Mouse (Mus musculus): ENCODE measurements around the gene Cerk. TPM values are rescaled to one million over a fixed set of nuclear protein-coding genes. Genes with fewer than 3 reads are reported as not detected.
A peak's percentile ranks its signal among the peaks of the same experiment; 100 is the strongest.
"Not testable (repeated sequence)": the region's sequence is repeated elsewhere in the genome, so short reads cannot be mapped to it uniquely, and the experiment has no call there.

Gene Cerk
- polyA plus RNA-seq, 1 experiment from 2014 or later = 22.6 TPM

- H3K4me3 ChIP-seq (ENCODE audit: low read depth, low read length) = peak overlapping the region; percentile 77
- peak overlapping the region; percentile 94 for H3K27ac ChIP-seq (ENCODE audit: low read length)
- peaks cover 15% of the 10 kb centered on the region for H3K4me1 ChIP-seq (ENCODE audit: control insufficient read depth, insufficient read depth, low read length)
- no peak; the same call in 1 of the 2 replicates for ATAC-seq
- 15% methylated on average over 25 of the region's 25 CpGs for WGBS
- H3K4me2 ChIP-seq (ENCODE audit: low read length) = peak overlapping the region; percentile 95
- H3K27me3 ChIP-seq (ENCODE audit: control insufficient read depth, insufficient read depth, low read depth, low read length) = no peaks in the 10 kb centered on the region
- H3K9me3 ChIP-seq (replicated peaks; ENCODE audit: control insufficient read depth, low read length, poor library complexity, severe bottlenecking) = no peaks in the 10 kb centered on the region
- peak overlapping the region; percentile 83 for H3K9ac ChIP-seq (ENCODE audit: low read depth, low read length)
- no peaks in the 10 kb centered on the region for H3K36me3 ChIP-seq (ENCODE audit: control insufficient read depth, insufficient read depth, low read length)
These were observed 28.7 kb upstream of the Cerk start for GRCm38 (mm10) chr15:86214549-86215201.

GRCm38 (mm10) chr15:86213753-86214548 is 28.0 kb upstream of the Cerk start, which contains the start of gene Tbc1d22a:
Tbc1d22a (plus strand) TSS chr15:86214459.
- no peaks in the 10 kb centered on the region for H3K27me3 ChIP-seq (ENCODE audit: control insufficient read depth, insufficient read depth, low read depth, low read length)
- peak within 1 kb of the TSS; percentile 83 for H3K9ac ChIP-seq (ENCODE audit: low read depth, low read length)
- H3K27ac ChIP-seq (ENCODE audit: low read length) = peak within 1 kb of the TSS; percentile 94
- under 1% methylated on average over 64 of the region's 64 CpGs for WGBS
- peaks cover 15% of the 10 kb centered on the region for H3K4me1 ChIP-seq (ENCODE audit: control insufficient read depth, insufficient read depth, low read length)
- ATAC-seq = peak; percentile 96
- peak within 1 kb of the TSS; percentile 77 for H3K4me3 ChIP-seq (ENCODE audit: low read depth, low read length)
- no peaks in the 10 kb centered on the region for H3K36me3 ChIP-seq (ENCODE audit: control insufficient read depth, insufficient read depth, low read length)
- no peaks in the 10 kb centered on the region for H3K9me3 ChIP-seq (replicated peaks; ENCODE audit: control insufficient read depth, low read length, poor library complexity, severe bottlenecking)
- peak within 1 kb of the TSS; percentile 95 for H3K4me2 ChIP-seq (ENCODE audit: low read length)

- H3K4me3 ChIP-seq (ENCODE audit: low read depth, low read length); H3K4me2 ChIP-seq (ENCODE audit: low read length); ATAC-seq; H3K9ac ChIP-seq (ENCODE audit: low read depth, low read length); H3K27ac ChIP-seq (ENCODE audit: low read length); H3K36me3 ChIP-seq (ENCODE audit: control insufficient read depth, insufficient read depth, low read length); H3K9me3 ChIP-seq (replicated peaks; ENCODE audit: control insufficient read depth, low read length, poor library complexity, severe bottlenecking); H3K27me3 ChIP-seq (ENCODE audit: control insufficient read depth, insufficient read depth, low read depth, low read length): not testable (repeated sequence)
- WGBS = 94% methylated on average over 5 of the region's 5 CpGs
- peaks cover 15% of the 10 kb centered on the region for H3K4me1 ChIP-seq (ENCODE audit: control insufficient read depth, insufficient read depth, low read length)
These were observed 26.3 kb upstream of the Cerk start for GRCm38 (mm10) chr15:86212193-86212592.

- Histone ChIP-seq H3K9ac (ENCODE audit: low read depth, low read length) (no peak overlapping the region), H3K4me1 (ENCODE audit: control insufficient read depth, insufficient read depth, low read length) (no peaks in the 10 kb centered on the region), H3K4me3 (ENCODE audit: low read depth, low read length) (no peak overlapping the region), H3K27me3 (ENCODE audit: control insufficient read depth, insufficient read depth, low read depth, low read length) (no peaks in the 10 kb centered on the region), H3K4me2 (ENCODE audit: low read length) (no peak overlapping the region), H3K36me3 (ENCODE audit: control insufficient read depth, insufficient read depth, low read length) (no peaks in the 10 kb centered on the region), H3K27ac (ENCODE audit: low read length) (no peak overlapping the region), H3K9me3 (replicated peaks; ENCODE audit: control insufficient read depth, low read length, poor library complexity, severe bottlenecking) (no peaks in the 10 kb centered on the region)
- ATAC-seq = no peak
- WGBS = 69% methylated on average over 4 of the region's 4 CpGs
These were observed 20.4 kb upstream of the Cerk start for GRCm38 (mm10) chr15:86206385-86206784.

- Histone ChIP-seq H3K4me3 (ENCODE audit: low read depth, low read length) (no peak overlapping the region), H3K9me3 (replicated peaks; ENCODE audit: control insufficient read depth, low read length, poor library complexity, severe bottlenecking) (no peaks in the 10 kb centered on the region), H3K4me1 (ENCODE audit: control insufficient read depth, insufficient read depth, low read length) (no peaks in the 10 kb centered on the region), H3K27me3 (ENCODE audit: control insufficient read depth, insufficient read depth, low read depth, low read length) (no peaks in the 10 kb centered on the region), H3K4me2 (ENCODE audit: low read length) (no peak overlapping the region), H3K9ac (ENCODE audit: low read depth, low read length) (no peak overlapping the region), H3K27ac (ENCODE audit: low read length) (no peak overlapping the region), H3K36me3 (ENCODE audit: control insufficient read depth, insufficient read depth, low read length) (no peaks in the 10 kb centered on the region)
- no peak for ATAC-seq
- WGBS = 55% methylated on average over 2 of the region's 2 CpGs
These were observed 19.4 kb upstream of the Cerk start for GRCm38 (mm10) chr15:86205300-86205699.

- H3K27ac ChIP-seq (ENCODE audit: low read length) = no peak overlapping the region
- H3K4me2 ChIP-seq (ENCODE audit: low read length) = no peak overlapping the region
- no peaks in the 10 kb centered on the region for H3K36me3 ChIP-seq (ENCODE audit: control insufficient read depth, insufficient read depth, low read length)
- no peaks in the 10 kb centered on the region for H3K9me3 ChIP-seq (replicated peaks; ENCODE audit: control insufficient read depth, low read length, poor library complexity, severe bottlenecking)
- no peaks in the 10 kb centered on the region for H3K4me1 ChIP-seq (ENCODE audit: control insufficient read depth, insufficient read depth, low read length)
- H3K9ac ChIP-seq (ENCODE audit: low read depth, low read length) = no peak overlapping the region
- no peak overlapping the region for H3K4me3 ChIP-seq (ENCODE audit: low read depth, low read length)
- H3K27me3 ChIP-seq (ENCODE audit: control insufficient read depth, insufficient read depth, low read depth, low read length) = no peaks in the 10 kb centered on the region
- 55% methylated on average over 7 of the region's 7 CpGs for WGBS
- ATAC-seq = no peak
These were observed 18.1 kb upstream of the Cerk start for GRCm38 (mm10) chr15:86203942-86204561.

GRCm38 (mm10) chr15:86203292-86203793 is 17.4 kb upstream of the Cerk start:
- no peak for ATAC-seq
- H3K4me2 ChIP-seq (ENCODE audit: low read length) = no peak overlapping the region
- no peaks in the 10 kb centered on the region for H3K4me1 ChIP-seq (ENCODE audit: control insufficient read depth, insufficient read depth, low read length)
- no peak overlapping the region for H3K9ac ChIP-seq (ENCODE audit: low read depth, low read length)
- no peak overlapping the region for H3K4me3 ChIP-seq (ENCODE audit: low read depth, low read length)
- H3K27ac ChIP-seq (ENCODE audit: low read length) = no peak overlapping the region
- H3K9me3 ChIP-seq (replicated peaks; ENCODE audit: control insufficient read depth, low read length, poor library complexity, severe bottlenecking) = no peaks in the 10 kb centered on the region
- no peaks in the 10 kb centered on the region for H3K27me3 ChIP-seq (ENCODE audit: control insufficient read depth, insufficient read depth, low read depth, low read length)
- WGBS = 82% methylated on average over 7 of the region's 7 CpGs
- no peaks in the 10 kb centered on the region for H3K36me3 ChIP-seq (ENCODE audit: control insufficient read depth, insufficient read depth, low read length)

- no peak for ATAC-seq
- H3K36me3 ChIP-seq (ENCODE audit: control insufficient read depth, insufficient read depth, low read length) = no peaks in the 10 kb centered on the region
- H3K9me3 ChIP-seq (replicated peaks; ENCODE audit: control insufficient read depth, low read length, poor library complexity, severe bottlenecking) = no peaks in the 10 kb centered on the region
- H3K27ac ChIP-seq (ENCODE audit: low read length) = no peak overlapping the region
- H3K4me1 ChIP-seq (ENCODE audit: control insufficient read depth, insufficient read depth, low read length) = no peaks in the 10 kb centered on the region
- H3K9ac ChIP-seq (ENCODE audit: low read depth, low read length) = no peak overlapping the region
- H3K4me2 ChIP-seq (ENCODE audit: low read length) = no peak overlapping the region
- H3K4me3 ChIP-seq (ENCODE audit: low read depth, low read length) = no peak overlapping the region
- H3K27me3 ChIP-seq (ENCODE audit: control insufficient read depth, insufficient read depth, low read depth, low read length) = no peaks in the 10 kb centered on the region
- WGBS = 56% methylated on average over 6 of the region's 6 CpGs
These were observed 16.7 kb upstream of the Cerk start for GRCm38 (mm10) chr15:86202640-86203039.

Data from midbrain, embryonic 16.5 days (tissue).